Mouse (Mus musculus) left cerebral cortex, adult 8-10 months (tissue): ENCODE results near the gene Ccdc88b. TPM values are rescaled to one million over a fixed set of nuclear protein-coding genes. Genes with fewer than 3 reads are reported as not detected.
A peak's percentile ranks its signal among the peaks of the same experiment; 100 is the strongest.

ENCODE experiments used
- DNase-seq, 2 experiments: peaks; one replicate each; pipeline ENCODE4 v3.0.0; 2022; ENCODE audit warnings: low spot score in 2 of 2
- total RNA-seq, 4 experiments: library from RNA; stranded (reverse); gene quantifications; 2 replicates each; pipeline ENCODE4 v1.2.4; 2022

Ccdc88b gene
- total RNA-seq, 4 experiments from 2014 or later, result 4.6 to 6.3 (median 5.8) TPM

DNA sequence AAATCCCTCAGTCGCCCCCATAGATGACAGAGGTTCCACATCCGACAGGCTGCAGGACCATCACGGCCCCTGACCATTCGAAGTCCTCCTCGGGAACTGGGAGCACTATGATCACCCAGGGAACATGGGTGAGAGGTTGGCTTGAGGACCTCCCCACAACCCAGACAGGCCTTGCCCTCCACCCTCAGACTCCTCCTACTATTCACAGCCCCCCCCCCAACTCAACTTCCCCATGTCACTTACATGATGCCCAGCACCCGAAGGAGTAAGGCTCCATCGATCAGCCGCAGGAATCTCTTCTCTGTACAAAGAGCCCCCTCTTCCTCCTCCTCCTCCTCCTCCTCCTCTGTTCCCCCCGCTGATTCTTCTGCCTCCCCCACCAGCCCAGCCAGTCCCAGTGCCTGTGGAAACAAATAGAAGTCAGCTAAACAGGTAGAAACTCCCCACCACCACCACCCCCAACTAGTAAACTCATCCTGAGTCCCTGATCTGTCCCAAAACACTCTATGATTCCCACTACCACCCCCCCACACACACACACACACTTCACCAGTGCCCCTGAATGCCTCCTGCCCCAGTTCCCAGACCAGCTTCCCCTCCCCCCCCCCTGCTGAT is 513 bp downstream of the Ccdc88b start:
- no peak for DNase-seq

DNA sequence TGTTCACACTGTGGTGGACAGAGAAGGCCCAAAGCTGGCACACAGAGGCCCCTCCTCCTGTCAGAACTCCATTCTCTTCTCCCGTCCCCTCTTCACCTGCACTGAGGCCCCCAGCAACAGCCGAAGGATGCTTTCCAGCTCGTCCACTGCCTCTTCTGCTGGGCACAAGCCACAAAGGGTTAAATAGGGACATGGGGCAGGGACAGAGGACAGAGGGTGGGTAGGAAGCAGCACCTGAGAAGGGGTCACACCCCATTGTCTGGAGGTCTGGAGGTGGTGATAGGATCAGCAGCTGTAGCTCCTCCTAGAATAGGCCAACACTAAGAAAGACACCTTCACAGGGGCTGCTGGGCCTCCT is 1.0 kb downstream of the Ccdc88b start:
- DNase-seq, result no peak

DNA sequence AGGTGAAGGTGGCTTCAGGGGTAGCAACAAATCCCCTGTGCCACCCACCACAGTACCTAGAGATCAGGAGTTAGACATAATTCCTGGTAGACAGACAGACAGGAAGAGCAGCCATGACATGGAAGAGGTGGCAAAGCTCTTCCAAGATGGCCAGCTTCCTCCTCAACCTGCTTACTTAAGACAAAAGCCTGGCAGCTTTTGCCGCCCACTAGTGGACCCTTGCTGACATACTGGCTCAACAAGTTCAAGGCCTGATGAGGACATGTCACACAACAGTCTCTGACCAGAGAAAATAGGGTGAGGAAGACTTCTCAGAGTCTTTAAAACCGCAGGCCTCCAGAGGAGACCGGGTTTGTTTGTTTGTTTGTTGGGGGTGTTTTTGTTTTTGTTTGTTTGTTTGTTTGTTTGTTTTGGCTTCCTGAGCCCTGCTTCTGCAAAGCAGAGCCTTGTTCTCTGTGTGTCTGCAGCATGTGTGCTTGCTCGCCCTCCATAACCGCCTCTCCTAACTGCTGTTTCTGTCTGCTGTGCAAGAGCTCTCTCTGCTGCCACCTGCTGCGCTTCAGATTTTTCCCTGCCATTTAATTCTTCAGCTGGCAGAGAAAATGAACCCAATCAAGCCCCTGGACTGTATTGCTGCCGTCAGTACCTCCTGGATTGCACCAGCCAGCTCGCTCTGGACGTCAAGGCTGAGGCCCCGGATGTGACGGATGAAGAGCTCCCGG is 1.6 kb downstream of the Ccdc88b start:
- DNase-seq, result no peak

DNA sequence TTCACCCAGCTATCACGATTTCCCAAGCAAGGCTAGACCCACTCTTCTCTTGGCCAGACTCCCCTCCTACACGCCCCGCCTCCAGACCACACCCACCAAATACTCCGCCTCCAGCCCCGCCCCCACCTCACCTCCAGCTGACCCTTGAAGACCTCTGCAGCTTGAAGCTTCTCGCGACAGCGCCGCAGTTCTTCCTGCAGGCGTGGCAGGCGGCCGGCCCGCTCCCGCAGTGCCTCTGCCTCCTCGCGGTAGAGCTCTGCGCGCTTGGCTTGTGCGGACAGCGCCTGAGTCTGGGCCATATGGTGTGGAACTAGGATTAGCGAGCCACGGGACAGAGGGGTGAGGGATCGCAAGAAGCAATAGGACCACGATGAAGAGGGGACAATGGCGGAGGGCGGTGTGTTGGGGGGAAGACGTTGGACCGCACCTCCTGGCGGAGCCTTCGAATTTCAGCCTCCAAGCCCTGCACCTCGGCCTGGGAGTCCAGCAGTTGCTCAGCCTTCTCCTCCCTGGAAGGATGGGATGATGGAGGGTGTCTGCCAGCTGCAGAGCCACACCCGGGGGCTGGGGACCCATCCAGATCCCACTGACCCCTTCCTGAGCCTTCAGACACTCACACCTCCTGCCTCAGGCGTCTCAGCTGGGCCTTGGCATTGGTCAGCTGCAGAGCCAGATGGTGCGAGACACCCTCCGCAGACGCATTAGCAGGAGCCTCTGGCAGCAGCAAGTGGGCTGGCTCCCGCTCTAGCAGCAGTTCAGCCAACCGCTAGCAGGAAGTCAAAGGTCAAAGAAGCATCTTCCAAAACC is 2.6 kb downstream of the Ccdc88b start:
- no peak for DNase-seq

DNA sequence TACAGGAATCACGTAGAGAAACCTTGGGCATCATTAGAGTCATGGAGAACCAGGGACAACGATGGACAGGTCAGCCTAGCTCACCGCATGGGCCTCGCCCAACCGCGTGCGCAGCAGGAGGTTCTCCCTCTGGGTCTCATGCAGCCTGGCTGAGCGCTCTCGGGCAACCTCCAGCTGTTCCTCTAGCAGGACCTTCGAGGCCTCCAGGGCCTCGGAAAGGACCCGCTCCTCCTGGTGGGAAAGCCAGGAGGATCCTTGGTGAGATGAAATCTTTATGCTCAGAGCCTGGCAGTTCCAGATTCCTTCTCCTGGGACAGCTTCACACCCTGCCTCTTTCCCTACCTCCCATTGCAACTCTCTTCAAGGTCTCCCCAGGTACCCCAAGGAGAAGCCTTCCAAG is 3.4 kb downstream of the Ccdc88b start:
- DNase-seq, result no peak

DNA sequence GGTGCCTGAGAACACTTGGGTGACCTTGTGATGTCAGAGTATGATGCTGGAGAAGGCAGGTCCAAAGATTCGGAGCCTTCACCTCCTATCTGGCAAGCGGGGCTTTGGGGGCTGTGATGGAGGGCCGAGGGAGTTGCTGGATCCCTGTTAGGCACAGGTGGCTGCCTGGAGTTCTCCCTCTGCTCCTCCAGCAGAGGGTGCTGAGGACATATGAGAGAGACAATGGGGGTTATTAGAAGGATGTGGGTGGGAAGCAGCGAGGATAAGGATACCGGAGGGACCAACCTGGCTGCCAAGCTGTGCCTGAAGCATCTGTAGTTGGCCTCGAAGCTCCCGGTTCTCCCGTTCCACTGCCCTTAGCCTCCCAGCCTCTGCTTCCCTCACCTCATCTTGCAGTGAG is 4.1 kb downstream of the Ccdc88b start:
- no peak for DNase-seq

DNA sequence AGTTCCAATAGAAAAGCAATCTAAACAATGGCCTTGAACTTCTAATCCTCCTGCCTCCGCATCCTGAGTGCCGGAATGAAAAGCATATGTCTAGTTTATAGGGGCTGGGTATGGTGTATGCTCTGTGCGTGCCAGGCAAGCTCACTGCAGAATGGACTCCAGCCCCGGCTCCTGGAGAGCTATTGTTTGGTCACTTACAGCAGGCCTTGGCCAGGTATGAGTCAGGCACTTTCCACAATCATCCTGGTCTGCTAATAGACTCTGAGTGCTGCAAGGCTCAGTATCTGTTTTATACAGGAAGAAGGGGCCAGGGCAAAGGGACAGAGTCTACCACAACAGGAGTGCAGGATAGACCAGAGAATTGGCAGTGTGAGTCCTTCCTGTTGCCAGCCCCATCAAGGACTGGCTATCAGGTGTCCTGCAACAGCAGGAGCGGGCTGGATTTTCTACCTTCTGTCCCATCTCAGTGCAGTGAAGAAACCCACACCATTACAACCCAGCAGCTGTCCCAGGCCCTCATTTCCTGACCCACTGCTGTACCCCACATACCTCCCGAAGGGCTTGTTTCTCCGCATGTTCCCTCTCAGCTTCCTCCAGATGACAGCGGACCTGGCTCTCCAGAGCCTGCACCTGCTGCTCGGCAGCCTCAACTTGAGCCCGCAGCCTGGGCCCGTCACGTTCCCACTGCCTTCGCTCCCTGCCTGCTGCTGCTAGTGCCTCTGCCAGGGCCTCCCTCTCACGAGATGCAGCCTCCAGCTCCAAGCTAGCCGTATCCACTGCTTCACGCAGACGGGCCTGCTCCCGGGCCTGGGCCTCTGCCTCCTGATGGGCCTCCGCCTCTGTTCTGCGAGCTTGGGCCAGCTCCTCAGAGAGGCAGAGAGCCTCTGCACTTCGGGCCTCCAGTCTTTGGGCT is 5.4 kb downstream of the Ccdc88b start:
- DNase-seq, result no peak

DNA sequence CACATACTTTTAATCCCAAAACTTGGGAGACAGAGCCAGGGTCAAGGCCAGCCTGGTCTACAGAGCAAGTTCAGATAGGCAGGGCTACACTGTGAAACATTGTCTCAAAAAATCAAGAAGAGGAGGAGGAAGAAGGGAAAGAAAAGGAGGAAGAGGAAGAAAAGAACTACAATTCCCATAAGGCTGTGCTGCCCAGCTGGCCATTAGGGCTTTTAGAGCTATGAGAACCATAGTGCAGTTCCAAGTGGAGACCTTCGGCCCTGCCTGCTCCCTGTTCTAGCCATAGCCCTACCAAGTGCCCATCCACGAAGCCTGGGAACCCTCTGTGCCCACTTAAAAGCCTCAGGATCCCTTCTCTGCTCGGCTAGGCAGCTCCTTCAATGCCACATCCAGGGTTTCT is 6.5 kb downstream of the Ccdc88b start:
- DNase-seq, result no peak

DNA sequence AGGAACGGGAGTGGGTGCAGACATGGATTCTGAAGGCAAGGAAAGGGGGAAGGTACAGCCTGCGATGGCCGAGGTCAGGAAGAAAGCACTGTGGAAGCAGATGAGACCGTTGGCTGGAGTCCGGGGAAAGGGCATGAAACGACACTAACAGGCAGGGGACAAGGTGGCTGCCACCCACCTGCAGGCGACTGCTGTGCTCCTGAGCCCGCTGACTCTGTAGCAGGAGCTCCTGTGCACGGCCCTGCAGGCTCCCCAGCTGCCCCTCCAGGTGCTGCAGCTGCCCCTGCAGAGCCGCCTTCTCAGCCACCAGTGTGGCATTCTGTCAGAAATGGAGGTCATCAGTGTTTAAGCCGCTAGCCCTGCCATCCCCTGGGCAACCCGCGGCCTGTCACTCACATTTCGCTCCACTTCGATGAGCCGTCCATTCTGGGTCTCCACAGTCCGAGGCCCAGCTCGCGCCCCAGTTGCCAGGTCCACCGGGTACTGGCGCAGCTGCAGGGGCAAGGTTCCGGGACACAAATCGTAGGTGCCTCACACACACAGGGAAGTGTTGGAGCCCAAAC is 8.4 kb downstream of the Ccdc88b start:
- DNase-seq, result no peak

DNA sequence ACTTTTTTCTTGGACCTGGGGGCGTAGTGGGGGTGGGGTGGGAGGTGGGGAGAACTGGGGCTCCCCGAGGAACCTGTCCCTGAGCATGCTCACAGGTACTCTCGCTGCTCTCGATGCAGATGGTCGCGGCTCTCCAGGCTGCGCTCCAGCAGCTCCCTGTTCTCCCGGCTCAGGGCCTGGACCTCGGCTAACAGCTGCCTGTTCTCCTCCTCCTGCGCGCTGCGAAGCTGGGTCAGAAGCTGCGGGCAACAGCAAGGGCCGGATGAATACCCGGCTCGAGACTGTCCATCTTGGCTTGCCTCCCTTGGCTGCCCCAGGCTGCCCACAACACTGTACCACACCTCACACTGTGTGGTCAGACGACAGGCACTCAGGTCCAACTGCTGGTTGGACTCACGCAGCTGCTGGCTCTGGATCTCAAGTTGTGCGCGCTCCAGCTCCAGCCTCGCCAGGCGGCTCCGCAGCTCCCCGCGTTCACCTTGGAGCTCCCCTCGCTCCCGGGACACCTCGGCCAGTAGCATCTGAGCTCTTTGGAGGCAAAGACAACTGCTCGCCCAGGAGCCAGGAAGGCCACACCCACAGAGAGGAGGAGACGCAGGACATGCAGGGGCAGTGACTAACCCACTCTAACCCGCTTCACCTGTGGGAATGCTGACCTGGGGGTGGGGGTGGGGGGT is 10.0 kb downstream of the Ccdc88b start:
- no peak for DNase-seq

DNA sequence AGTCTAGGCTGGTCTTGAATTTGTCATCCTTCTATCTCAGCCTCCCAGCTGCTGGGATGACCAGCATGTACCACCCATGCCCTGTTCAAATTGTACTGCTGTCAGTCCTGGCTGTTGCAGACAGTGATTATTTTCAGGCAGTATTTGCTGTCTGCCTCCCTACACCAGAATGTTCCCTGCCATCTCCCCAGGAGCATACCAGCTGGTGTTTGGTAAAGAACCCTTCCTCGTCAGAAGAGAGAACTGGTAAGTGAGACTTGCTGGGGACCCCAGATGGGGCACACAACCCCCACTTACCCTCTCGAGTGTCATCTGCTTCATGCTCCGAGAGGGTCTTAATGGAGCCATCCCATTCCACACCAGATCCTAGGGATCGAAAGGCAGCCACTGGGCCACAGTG is 12.0 kb downstream of the Ccdc88b start:
- no peak for DNase-seq

DNA sequence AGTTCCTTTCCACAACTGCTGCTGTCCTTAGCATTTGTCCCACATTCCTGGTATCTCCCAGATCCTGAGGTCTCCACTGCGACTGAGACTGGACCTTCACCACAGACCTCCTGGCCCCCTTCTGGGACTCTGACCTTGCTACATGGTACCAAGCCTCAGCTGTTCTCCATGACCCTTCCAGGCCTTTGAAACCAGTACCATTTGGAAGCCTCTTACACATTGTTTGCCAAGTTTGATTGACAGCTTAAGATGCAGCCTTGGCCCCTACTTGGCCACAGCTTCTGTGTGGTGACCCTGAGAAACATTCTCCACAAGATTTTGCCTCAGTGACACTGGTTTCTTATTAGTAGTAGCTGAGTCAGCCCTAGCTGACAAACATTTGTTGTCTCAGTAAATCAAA is 15.7 kb downstream of the Ccdc88b start:
- no peak for DNase-seq

DNA sequence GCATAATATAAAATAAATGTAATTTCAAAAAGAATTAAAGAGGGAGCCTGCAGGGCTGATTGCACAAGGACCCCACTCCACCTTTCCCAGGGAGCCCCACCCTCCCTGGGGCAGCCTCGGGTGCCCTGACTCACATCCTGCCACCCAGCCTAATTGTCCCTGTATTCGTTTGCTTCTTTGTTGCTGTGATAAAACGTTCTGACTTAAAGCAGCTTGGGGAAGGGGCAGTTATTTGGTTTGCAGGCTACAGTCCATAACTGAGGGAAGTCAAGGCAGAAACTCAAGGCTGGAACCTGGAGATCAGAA is 16.8 kb downstream of the Ccdc88b start:
- DNase-seq, result no peak

DNA sequence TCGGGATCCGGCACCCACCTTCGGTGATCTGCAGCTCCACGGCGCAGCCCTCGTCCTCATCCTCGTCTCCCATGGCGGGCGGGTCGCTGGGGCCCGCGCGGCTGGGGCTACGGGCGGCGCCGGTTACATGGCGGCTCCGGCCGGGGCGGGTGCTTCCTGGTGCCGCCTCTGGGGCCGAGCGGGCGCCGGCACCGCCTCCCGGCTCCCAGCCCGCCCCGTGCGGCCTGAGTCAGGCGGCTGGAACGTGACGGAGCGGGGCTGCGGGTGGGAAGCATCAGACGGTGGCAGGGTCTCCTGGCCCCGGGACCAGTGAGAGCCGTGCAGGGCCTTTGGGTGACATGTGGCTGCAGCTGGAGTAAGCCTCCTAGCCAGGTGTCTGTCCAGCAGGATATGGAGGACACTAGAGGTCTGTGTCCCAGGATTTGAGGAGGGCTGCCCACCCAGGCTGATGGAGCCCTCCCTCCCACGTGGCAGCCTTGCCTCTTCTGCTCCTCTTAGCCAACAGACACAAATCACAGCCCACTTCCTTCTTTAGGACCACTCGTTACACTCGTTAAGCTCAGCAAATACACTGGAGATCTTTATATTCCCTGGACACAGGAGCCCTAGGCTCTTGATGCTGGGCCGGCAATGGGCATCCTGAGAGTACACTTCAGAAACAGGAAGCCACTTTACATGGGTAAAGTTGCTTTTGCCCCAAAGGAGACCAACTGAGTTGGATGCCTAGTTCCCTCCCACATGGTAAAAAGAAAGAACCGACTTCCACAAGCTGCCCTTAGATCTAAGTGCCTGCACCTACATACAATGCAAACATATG is 17.3 kb downstream of the Ccdc88b start, which contains the start of gene Rps6ka4:
TSS of gene Rps6ka4 (minus strand) at position 162 of the 817 bp plus-strand sequence.
- DNase-seq, result peak; percentile 56 to 58

DNA sequence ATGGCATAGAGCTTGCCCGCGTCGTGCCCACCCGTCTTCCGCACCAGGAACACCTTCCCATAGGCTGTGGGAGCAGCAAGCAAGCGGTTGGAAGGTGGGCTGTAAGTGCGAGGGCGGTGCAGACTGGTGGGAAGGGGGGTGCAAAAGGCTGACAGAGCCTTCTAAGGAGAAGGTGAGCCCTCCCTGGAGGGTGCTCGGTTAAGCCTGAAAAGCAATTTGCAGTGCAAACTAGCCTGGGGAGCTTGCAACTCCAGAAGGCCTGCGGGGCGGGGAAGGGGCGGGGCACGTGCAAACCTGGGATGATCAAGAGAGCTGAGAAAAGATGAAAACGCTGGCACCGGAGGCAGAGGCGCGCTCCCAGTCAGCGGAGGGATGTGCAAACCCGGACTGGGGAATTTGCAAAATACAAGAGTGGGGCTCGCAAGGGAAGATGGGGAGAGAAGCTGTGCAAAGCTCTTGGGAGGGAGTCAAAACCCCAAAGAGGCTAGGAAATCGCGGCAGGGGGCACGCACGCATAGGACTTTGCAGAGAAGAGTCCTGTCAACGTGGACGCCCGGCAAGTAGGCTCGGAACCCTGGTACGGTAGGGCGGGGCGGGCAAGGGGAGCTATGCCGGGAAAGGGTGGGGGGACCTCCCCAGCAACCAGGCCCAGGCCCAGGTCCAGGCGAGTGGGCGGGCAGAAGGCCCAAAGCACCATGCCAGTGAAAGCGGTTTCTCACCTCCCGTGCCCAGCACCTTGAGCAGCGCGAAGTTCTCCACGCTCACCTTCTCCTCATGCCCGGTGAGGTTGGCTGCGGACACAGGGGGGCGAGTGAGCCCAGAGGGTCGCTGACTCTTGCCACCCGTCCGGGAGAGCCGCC is 18.2 kb downstream of the Ccdc88b start:
- DNase-seq, result peak; percentile 57 to 66

DNA sequence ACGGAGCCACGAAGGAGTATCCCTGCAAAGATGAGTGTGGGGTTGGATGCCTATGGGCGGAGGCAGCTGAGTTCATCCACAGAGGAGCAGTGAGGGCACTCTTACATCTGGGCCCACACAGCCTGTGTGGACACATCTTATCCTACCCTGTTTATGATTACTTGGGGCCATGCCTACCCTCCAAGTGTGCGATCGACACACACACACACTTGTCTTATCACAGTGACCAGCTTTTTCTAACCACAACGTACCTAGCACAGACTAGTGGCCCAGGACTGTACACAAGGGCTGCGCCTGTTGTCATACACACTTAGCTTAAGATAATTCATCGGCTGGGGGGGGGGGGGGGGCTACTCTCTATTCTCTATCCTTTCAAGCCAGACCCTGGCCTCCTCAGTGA is 25.6 kb downstream of the Ccdc88b start:
- no peak for DNase-seq

DNA sequence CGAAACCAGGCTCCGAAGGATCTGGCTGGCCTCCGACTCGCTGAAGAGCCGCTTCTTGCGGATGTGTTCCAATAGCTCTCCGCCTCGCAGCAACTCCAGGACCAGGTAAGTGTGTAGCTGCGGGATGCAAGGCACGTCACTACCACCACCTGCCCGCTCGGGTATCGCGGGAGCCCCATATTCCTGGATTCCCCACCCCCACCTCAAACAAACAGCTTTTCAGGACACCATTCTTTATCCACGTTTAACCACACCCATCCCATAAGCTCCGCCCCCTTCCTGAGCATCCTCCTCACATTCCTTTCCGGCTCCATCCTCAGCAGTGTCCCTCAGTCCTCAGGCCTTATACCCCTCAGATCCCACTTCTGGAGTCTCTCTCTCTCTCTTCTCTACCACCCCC is 26.7 kb downstream of the Ccdc88b start:
- no peak for DNase-seq

DNA sequence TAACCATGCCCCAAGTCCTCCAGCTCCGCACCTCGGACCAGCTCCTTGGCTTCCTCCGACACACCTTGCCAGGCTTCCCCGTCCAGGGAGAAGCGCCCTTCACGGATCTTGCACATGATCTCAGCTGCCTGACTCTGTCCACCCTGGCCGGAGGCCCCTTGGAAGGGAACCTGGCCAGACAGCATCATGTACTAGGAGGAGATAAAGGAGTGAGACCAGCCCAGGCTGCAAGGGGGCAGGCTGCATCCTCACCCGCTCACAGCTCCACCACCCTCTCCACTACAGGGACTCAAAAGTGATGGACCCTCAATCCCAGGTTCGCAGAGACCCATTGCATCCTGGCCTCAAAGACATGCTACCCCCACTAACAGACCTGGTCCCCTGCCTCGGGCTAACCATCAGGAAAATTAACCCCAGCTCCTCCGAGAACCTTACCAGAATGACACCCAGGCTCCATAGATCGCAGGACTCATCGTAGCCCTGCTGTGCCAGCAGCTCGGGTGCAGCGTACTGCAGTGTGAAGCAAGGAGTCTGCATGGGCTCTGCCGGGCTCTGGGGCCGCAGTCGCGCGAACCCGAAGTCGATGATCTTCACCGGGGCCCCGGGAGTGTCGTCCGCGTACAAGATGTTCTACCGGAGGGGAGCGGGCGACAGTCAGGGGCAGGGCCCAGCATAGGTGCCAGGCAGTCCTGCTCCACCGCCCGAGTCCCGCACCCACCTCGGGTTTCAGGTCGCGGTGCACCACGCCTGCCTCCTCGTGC is 27.3 kb downstream of the Ccdc88b start:
- DNase-seq, result no peak
